Mouse (Mus musculus): Measurements from ENCODE around the gene Ubash3b. TPM values are rescaled to one million over a fixed set of nuclear protein-coding genes. Genes with fewer than 3 reads are reported as not detected.
A peak's percentile ranks its signal among the peaks of the same experiment; 100 is the strongest.

The Ubash3b gene
- polyA plus RNA-seq, 1 experiment from 2014 or later: 34.8 TPM

DNA sequence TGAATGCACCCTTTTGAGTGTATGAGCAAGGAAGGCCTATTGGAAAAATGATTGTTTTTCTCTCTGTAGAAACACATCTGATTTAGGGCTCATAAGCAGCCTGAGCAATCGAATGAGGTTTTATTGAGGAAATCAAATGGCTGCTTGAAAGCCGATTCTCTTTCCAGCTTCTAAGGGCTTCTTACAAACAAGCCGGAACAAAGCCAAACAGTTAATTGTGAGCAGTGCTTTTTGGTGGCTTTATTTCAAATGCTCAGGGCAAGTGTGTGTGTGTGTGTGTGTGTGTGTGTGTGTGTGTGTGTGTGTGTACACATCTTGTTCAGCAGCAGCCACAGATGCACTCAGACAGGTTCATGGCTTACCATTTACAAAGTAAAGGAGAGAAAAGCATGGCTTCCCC is 200.1 kb downstream of the Ubash3b start:
- peak overlapping the region; percentile 61; the same call in 1 of the 2 replicates for H3K27ac ChIP-seq (replicated peaks)
- H3K4me1 ChIP-seq (replicated peaks): peaks cover 20% of the 10 kb centered on the region

More for the DNA sequence above, 200.1 kb downstream of the Ubash3b start:
- Histone ChIP-seq H3K4me3 (no peak overlapping the region), H3K9me3 (no peaks in the 10 kb centered on the region), H3K9ac (no peak overlapping the region), H3K27me3 (peaks cover 60% of the 10 kb centered on the region), H3K36me3 (no peaks in the 10 kb centered on the region), H3K4me2 (no peak overlapping the region)
- ATAC-seq (ENCODE audit: low read depth): no peak
- 41% methylated on average over 3 of the region's 3 CpGs for WGBS

Other genes starting within 250 kb of the Ubash3b start
- gene Jhy, start 197.6 kb downstream of the Ubash3b start, polyA plus RNA-seq (2015; fragmentation: Nextera tagmentation; extraction: Ambion mirVana): 1.0 and 2.0 TPM in 2 replicates
- 0.15 and 0.20 TPM in 2 replicates for gene Crtam, start 157.1 kb downstream of the Ubash3b start, polyA plus RNA-seq (2015; fragmentation: Nextera tagmentation; extraction: Ambion mirVana)

Measured in neural tube, embryonic 13.5 days (tissue).